Mouse (Mus musculus) ES-E14 (cell line): ENCODE results near the gene B3gat3.

Source experiments
- CHD2 ChIP-seq: IDR thresholded peaks from 2 replicates; pipeline ENCODE4 v1.6.1; 2014; ENCODE audit warnings: mild to moderate bottlenecking, low read depth, low read length, inconsistent platforms
- MAFK ChIP-seq: IDR thresholded peaks from 2 replicates; pipeline ENCODE4 v1.6.1; 2014; ENCODE audit warnings: mild to moderate bottlenecking, low read depth, low read length, inconsistent platforms; ENCODE audit not compliant: insufficient read depth
- ZC3H11A ChIP-seq: IDR thresholded peaks from 2 replicates; pipeline ENCODE4 v1.6.1; 2012; ENCODE audit warnings: low read depth, mild to moderate bottlenecking, inconsistent platforms, low read length, borderline replicate concordance

GRCm38 (mm10) chr19:8952241-8952640 lies 32.1 kb downstream of the B3gat3 start:
- TF ChIP-seq MAFK (no peak), ZC3H11A (no peak), CHD2 (no peak)
